Mouse (Mus musculus) G1E-ER4 (cell line): Measurements from ENCODE around the gene Ewsr1. TPM values are rescaled to one million over a fixed set of nuclear protein-coding genes. Genes with fewer than 3 reads are reported as not detected.

Experiments used
- GATA1 ChIP-seq: IDR thresholded peaks from one replicate; pipeline ENCODE4 v1.8.0; 2012; ENCODE audit warnings: low read length, inconsistent platforms
- polyA plus RNA-seq: library from polyadenylated mRNA; stranded (reverse); fragments of >175 nt; gene quantifications from 2 replicates; pipeline ENCODE4 v1.2.3, GENCODE M21; 2012

The Ewsr1 gene
- polyA plus RNA-seq: 924 and 1,277 TPM in 2 replicates

DNA sequence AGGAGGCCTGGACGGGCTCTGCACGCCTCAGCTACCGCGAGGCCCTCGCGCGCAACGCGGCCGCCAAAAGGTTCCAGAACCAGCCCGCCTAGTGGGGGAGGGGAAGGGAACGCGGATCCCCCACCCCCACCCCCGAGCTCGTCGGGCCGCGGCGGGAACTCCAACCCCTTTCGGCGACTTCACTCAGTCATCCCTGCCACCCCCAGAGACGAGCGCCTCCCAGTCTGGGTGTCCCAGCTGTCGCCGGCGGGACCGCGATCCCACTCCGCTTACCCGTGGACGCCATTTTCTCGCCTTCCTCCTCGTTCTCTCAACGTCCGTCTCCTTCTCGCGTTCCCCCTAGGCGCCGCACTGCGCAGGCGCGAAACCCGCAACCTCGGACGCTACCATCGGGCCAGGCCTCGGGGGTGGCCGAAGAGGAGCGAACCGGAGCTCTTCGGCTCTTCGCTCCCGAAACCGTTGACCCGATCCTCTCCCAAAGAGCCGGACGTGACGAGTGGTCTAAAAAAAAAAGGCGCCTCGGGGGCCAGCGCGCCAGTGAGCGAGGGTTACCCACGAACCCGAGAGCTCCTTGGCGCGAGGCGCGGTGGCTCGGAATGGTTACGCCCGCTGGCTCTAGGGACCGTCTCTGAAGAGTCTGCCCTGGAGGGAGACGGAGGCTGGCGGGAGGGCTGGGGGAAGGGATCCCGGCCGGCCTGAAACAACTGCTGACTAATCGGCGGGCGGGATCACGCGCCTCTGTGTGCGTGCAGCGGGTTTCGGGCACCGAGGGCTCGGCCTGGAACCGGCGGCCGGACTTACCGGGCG, at the start of gene Ewsr1, which contains the start of gene Rhbdd3:
Gene Ewsr1, minus strand, starts transcription at position 531 of the 807 bp plus-strand sequence.
Gene Rhbdd3, plus strand, starts transcription at position 191 of the 807 bp plus-strand sequence.
- no peak for TF ChIP-seq GATA1

DNA sequence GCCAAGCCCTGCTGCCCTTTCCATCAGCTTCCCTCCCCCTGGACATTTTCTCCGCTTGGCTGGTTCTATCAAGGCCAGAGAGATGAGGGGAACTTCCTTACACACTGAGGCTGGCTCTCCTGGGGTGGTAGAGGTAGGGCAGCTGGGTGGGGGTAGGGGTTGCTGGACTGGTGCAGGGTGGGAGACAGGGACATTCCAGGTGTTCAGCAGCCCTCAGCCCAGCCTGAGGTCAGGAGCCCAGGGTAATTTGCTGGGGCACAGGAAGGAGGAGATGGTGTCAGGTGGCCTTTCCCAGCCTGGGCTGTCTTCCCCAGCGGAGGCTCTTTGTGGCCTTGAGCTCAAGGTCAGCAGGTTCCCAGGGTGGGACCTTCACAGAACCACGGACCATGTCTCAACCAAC, 46.5 kb upstream of the Ewsr1 start:
- TF ChIP-seq GATA1: no peak

- TF ChIP-seq GATA1: no peak
These were observed 42.9 kb upstream of the Ewsr1 start for GRCm38 (mm10) chr11:5141965-5142364.

- TF ChIP-seq GATA1: no peak
These were observed 42.2 kb upstream of the Ewsr1 start for GRCm38 (mm10) chr11:5141252-5141651.

DNA sequence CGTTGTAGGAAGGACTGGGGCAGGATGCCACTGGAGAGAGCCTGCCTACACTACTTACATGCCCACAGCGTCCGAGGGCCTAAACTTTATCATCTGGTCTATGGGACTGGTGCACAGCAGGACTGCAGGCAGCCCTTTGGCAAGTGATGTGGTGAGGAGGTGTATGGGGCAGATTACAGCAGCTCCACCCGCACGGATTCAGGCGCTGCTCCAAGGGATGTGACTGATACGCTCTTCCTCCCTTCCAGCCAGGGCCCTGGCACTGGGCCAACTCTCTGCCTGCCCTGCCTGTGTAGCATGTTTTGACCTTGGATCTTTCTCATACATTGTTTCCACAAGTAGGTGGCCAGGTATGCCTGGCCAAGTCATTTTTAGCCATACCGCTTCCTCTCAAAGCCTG, 41.6 kb upstream of the Ewsr1 start:
- no peak for TF ChIP-seq GATA1

DNA sequence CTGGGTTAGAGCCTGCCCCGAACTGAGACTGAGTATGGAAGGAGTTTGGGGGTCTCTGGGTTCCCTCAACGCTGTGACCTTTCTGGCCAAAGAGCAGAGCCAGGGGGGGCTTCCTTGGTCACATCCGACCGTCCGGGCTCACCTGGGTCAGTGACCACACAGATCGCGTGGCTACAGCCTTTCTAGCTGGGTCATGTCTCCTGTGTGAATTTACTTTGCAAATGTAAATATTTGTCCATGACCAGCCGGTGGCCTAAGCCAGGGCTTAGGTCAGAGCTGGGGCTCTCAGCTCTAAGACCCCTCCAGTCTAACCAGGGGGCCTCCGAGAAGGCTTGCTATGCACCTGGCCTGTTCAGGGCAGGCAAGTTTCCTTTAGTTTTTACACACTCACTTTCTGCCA, 40.3 kb upstream of the Ewsr1 start:
- TF ChIP-seq GATA1: no peak

DNA sequence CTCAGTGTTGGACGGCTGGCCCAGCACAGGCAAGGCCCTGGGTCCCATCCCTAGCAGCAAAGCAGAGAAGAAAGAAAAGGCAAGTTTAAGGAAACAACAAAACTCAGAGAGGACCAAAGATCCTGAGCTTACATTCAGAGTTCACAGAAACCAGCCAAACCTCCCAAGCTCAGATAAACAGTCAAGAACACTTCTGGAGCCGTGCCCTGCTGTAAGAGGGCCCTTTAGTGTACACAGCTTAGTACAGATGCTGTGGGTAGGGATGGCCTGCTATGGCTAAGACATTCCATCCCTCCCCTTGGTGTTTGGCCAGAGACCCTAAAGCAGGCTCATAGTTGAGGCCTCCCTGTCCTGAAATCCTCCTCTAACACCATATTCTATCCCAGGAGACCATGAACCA, 39.6 kb upstream of the Ewsr1 start:
- TF ChIP-seq GATA1: no peak

DNA sequence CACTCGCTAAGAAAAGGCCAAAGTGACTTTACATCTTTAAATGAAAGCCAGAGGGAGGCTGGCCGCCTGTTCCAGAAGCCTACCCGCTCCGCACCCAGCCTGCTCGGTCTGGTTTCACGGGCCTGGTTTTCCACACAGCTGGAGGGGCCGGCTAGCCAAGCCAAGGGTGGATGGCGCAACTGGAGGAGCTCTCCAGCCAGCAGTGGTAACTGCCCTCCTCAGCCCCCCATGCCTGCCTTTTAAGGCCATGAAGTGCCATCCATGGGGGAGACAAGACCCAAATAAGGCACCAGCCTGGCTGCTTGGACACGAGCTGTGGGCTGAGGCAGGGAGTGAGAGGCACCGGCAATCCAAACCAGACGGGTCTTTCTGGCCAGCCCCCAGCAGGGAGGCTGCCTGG, 36.8 kb upstream of the Ewsr1 start:
- no peak for TF ChIP-seq GATA1

GRCm38 (mm10) chr11:5132751-5133150, 33.7 kb upstream of the Ewsr1 start:
- TF ChIP-seq GATA1: no peak

- TF ChIP-seq GATA1: no peak
These were observed 31.1 kb upstream of the Ewsr1 start for GRCm38 (mm10) chr11:5130111-5130665.

DNA sequence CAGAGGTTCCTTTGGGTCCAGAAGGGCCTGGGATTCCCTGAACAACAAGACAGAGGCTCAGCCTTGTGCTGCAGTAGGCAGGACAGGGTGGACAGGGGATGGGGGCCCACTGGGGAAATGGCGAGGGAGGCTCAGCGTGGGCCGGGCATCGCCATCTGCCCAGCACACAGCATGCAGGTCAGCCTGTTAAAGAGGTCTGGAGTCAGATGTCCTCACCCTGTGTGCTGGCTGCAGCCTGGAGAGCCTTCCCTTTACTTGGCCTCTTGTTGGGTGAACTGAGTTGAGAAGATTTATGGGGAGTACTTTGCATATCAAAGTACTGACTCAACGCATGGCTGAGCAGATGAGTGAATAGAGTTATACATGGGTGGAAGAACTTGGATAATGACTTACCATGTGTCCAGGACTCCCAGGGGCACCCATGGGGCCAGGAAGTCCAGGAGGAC, 30.0 kb upstream of the Ewsr1 start:
- no peak for TF ChIP-seq GATA1

- TF ChIP-seq GATA1: no peak
These were observed 26.6 kb upstream of the Ewsr1 start for GRCm38 (mm10) chr11:5125713-5126112.

DNA sequence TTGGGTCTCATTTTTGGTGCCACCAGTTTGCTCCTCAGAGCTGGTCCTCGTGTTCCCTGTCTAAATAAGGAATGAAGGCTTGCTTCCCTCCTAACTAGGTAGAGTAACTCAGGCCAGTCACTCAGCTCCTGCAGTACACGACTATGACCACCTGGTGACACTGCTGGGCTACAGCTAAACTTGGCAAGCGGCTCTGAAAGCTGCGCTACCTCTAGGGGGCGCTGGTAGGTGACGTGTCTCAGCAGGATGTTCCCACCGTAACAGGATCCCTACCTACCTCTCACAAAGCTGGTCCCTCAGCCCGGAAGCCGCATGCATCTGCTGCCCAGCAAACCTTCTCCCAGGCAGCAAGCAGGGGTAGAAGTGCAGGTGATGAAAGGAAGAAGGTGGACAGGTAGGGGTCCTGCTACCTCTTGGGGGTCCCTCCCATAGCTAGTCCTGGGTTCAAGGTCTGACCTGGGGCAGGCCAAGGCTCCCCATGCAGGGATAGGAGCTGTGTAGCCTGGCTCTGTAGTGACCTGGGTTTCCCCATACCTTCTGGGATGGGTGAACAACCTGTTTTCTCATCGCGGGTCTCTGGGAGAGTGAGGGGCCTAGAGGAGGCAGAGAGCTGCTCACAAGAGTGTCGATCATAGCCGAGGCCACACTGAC, 16.0 kb upstream of the Ewsr1 start:
- TF ChIP-seq GATA1: no peak

DNA sequence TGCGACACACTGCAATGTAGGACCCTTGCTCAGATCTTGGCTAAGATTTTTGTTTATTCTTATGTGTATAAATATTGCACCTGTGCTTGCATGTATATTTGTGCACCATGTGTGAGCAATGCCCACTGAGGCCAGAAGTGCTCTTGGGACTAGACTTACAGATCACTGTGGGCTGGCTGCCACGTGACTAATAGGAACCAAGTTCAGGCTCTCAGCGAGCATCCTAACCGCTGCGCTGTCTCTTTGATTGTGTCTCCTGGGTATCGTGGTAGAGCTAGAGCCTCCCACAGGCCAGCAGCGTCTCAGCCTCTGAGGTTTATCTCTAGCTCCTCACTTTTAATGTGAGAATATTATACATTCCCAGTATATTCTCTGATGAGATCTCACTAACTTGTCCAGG, 14.6 kb upstream of the Ewsr1 start:
- TF ChIP-seq GATA1: no peak

GRCm38 (mm10) chr11:5109441-5109840, 10.4 kb upstream of the Ewsr1 start:
- TF ChIP-seq GATA1: no peak

- no peak for TF ChIP-seq GATA1
These were observed 5.0 kb upstream of the Ewsr1 start for GRCm38 (mm10) chr11:5103986-5104509.
